Mouse (Mus musculus) spleen, adult 2 months (tissue): ENCODE measurements around the gene Meltf. TPM values are rescaled to one million over a fixed set of nuclear protein-coding genes. Genes with fewer than 3 reads are reported as not detected.

ENCODE experiments used
- DNase-seq, 2 experiments: peaks; one replicate each; pipeline versions ENCODE4 v3.0.0 to v3.0.0-alpha.2; 2012 to 2021; ENCODE audit warnings: low spot score in 2 of 2, low read depth in 1 of 2
- H3K27ac ChIP-seq: fragments of 200-500 bp; 2 replicates; pipeline ENCODE4 v1.5.1; 2012; ENCODE audit warnings: low read length, inconsistent platforms; ENCODE audit not compliant: insufficient read depth
- H3K27me3 ChIP-seq: fragments of 200-500 bp; 2 replicates; pipeline ENCODE4 v1.6.1; 2012; ENCODE audit warnings: mild to moderate bottlenecking, moderate library complexity, low read length, inconsistent platforms; ENCODE audit not compliant: control insufficient read depth, insufficient read depth
- H3K36me3 ChIP-seq: fragments of 200-500 bp; 2 replicates; pipeline ENCODE4 v1.6.1; 2012; ENCODE audit warnings: mild to moderate bottlenecking, low read length, inconsistent platforms; ENCODE audit not compliant: control insufficient read depth, insufficient read depth
- H3K4me1 ChIP-seq: fragments of 200-500 bp; 2 replicates; pipeline ENCODE4 v1.6.1; 2011; ENCODE audit warnings: inconsistent platforms; ENCODE audit not compliant: control insufficient read depth, insufficient read depth, insufficient read length
- H3K4me3 ChIP-seq: fragments of 200-500 bp; 2 replicates; pipeline ENCODE4 v1.5.1; 2011; ENCODE audit warnings: mild to moderate bottlenecking, inconsistent platforms; ENCODE audit not compliant: insufficient read depth, insufficient read length; ENCODE audit errors: extremely low read depth
- CTCF ChIP-seq: fragments of 200-500 bp; IDR thresholded peaks from 2 replicates; pipeline ENCODE4 v1.5.1; 2011; ENCODE audit warnings: mild to moderate bottlenecking, inconsistent platforms; ENCODE audit not compliant: insufficient read depth, insufficient read length, insufficient replicate concordance; ENCODE audit errors: extremely low read depth
- POLR2A ChIP-seq: fragments of 200-500 bp; IDR thresholded peaks from 2 replicates; pipeline ENCODE4 v1.6.1; 2011; ENCODE audit warnings: low read depth, low read length, inconsistent platforms
- WGBS: fragments of 180-500 bp; shearing (Covaris S2); methylation state at CpG from one replicate; pipeline ENCODE4 v1.1.7; 2018; 5-methylcytosine and 5-hydroxymethylcytosine counted together
- polyA plus RNA-seq: library from polyadenylated mRNA; depleted of rRNA; stranded (reverse); fragments of >200 nt; gene quantifications from 2 replicates; pipeline ENCODE4 v1.2.3, GENCODE M21; 2012

Gene Meltf
- polyA plus RNA-seq, 1 experiment = 0.07 TPM

DNA sequence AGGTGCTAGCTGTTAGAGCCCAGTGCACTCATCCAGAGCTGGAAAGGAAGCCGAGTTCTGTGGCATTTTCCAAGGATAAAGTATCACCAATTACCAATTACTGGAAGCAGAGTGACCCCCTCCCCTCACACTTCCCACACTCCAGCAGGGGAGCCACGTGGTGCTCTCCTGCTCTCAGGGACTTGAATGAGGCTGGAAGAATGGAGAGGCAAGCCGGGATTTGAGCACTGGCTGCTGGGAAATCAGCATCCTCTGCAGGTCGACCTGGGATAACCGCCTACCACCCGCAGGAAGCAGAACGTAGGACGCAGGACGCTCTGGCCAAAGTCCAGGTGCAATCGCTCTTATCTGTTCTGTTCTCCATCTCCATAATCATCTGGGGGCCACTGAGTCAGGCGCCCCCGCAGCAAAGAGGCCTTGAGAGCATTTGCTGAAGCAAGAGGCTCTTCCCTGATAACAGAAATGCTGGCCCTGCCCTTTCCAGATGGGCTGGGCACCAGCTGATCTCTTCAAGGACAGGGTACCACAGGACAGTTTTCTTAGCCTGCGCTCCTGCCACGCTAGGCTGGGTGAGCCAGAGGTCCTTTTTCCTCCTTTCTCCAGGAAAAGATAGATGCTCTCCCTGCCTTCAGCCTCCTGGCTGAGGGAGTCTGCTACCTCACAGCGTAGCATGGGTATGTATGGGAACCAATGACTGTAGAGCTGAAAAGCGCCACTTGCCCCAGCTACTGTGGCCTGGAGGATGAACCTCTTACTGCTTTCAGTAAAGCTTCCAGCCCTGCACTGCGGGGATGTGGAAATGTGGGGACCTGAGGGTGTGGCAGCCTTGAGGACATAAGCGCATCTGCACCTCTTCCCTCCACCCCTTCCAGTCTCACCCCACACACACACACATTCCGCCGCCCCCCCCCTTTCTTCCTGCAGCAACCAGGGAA, 27.5 kb downstream of the Meltf start:
- no peaks in the 10 kb centered on the region for H3K36me3 ChIP-seq
- WGBS = 61% methylated on average over 20 of the region's 20 CpGs
- TF ChIP-seq CTCF (no peak), POLR2A (no peak)
- H3K27me3 ChIP-seq = 0 out of 2 replicates have a peak, but pooled peaks cover 2% of the 10 kb centered on the region
- H3K4me3 ChIP-seq = no peak overlapping the region
- no peak for DNase-seq
- no peak overlapping the region for H3K27ac ChIP-seq
- no peaks in the 10 kb centered on the region for H3K4me1 ChIP-seq

DNA sequence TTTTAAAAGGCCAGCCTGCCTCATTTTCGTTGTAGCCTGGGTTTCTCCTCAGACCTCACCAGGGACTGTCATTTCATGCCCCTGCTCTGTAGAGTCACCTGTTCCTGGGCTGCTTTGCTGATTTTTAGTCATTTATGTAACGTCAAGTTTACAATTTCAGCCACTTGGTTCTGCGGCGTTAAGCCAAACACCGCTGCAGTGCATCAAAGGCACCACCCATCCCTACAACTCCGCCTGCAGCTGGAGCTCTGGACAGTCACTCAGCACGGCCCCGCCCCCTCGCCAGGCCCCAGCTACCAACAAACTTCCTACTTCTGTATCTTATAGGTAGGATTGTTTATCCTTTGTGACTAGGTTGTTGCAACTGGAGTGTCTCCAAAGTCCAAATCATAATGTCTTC, 28.3 kb downstream of the Meltf start:
- TF ChIP-seq CTCF = no peak
- no peak overlapping the region for H3K27ac ChIP-seq
- H3K36me3 ChIP-seq = no peaks in the 10 kb centered on the region
- H3K4me3 ChIP-seq = no peak overlapping the region
- 0 out of 2 replicates have a peak, but pooled peaks cover 2% of the 10 kb centered on the region for H3K27me3 ChIP-seq
- no peak for DNase-seq
- 15% methylated on average over 9 of the region's 9 CpGs for WGBS
- no peaks in the 10 kb centered on the region for H3K4me1 ChIP-seq

DNA sequence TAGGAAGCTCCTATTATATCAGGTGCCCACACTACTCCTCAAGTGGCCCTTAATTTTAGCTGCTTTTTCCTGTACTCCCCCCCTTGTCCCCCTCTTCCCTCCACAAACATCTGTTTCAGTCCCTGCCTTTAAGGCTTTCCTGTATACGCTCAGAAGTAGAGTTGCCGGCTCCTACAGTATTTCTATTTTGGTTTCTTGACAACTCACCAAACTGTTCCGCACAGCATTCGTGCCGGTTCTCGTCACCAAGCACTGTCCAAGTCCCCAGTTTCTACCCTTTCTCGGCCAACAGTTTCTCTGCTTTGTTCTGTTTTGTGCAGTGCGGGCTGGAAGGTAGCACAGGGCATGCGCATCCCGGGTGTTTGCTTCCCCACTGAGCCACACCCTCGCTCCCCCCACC, 30.3 kb downstream of the Meltf start:
- Histone ChIP-seq H3K36me3 (no peaks in the 10 kb centered on the region), H3K27me3 (0 out of 2 replicates have a peak, but pooled peaks cover 2% of the 10 kb centered on the region), H3K27ac (no peak overlapping the region), H3K4me3 (no peak overlapping the region), H3K4me1 (no peaks in the 10 kb centered on the region)
- TF ChIP-seq CTCF (no peak), POLR2A (no peak)
- WGBS = 20% methylated on average over 11 of the region's 11 CpGs
- no peak for DNase-seq

DNA sequence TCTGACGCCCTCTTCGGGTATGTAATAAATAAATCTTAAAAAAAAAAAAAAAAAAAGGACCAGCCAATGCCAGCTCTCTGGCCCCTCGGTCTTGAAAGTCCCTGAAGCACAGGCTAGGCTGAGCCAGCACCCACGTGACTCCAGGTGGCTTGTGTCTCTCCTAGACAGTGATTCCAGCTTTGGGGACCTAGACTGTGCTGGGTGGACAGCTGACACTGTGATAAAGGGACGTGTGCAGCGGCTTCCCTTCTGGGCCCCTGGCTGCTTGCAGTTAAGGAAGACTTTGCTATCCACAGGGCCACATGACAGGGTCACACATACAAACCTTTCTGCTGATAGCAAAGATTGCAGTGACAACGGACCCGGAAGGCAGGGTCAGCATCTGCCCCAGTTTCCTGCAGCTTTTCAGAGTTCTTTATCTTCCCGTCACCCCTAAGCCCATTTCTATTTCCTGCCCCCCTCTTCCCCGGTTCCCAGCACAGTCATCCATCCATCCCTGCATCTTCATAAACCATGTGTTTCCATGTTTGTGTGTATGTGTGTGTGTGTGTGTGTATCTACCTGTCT, 31.8 kb downstream of the Meltf start:
- no peak overlapping the region for H3K4me3 ChIP-seq
- DNase-seq = no peak
- H3K27me3 ChIP-seq = 0 out of 2 replicates have a peak, but pooled peaks cover 2% of the 10 kb centered on the region
- no peak overlapping the region for H3K27ac ChIP-seq
- H3K4me1 ChIP-seq = no peaks in the 10 kb centered on the region
- 50% methylated on average over 10 of the region's 10 CpGs for WGBS
- TF ChIP-seq POLR2A (no peak), CTCF (no peak)
- H3K36me3 ChIP-seq = no peaks in the 10 kb centered on the region

DNA sequence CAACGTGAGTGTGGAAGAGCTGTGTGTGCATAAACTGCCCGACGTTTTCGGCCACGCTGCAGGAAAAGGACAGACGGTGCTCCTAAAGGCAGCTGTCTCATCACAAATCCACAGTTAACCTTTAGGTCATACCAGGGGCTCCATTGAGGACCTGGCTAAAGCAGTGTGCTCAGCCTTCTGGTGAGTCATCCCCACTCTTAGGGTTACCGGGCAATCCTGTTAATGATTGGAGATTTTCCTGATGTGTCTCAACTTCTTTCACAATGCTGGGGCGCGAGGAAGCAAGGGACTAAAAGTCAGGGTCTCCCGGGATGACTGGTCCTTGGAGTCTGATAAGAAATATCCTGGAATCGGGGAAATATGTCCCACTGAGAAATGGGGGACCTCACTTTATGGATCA, 39.2 kb downstream of the Meltf start:
- no peak for TF ChIP-seq POLR2A
- TF ChIP-seq CTCF = no peak
- WGBS = 91% methylated on average over 11 of the region's 11 CpGs
- Histone ChIP-seq H3K27me3 (no peaks in the 10 kb centered on the region), H3K4me1 (no peaks in the 10 kb centered on the region), H3K36me3 (no peaks in the 10 kb centered on the region), H3K4me3 (no peak overlapping the region), H3K27ac (no peak overlapping the region)
- no peak for DNase-seq

DNA sequence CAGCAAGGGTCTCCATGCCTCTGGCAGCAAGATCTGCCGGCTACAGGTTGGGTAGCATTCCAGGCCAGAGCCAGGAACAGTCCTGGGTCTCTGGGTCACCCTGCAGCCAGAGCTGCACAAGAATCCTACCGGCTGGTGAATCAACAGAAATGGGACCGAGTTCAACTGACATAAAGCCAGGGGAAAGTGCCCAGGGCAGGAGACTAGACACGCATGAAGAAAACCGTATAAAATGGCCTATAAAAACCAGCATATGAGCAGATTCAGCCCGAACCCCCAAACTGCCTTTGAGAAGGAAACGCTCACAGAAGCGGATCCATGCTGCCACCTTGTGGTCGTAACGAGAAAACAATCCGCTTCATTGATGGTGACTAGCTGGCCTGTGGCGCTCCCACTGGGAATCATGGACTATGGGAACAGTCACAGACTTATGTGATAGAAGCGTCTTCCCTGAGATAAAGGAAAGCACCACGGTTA, 39.7 kb downstream of the Meltf start:
- 11% methylated on average over 14 of the region's 14 CpGs for WGBS
- Histone ChIP-seq H3K4me3 (no peak overlapping the region), H3K27ac (no peak overlapping the region), H3K36me3 (no peaks in the 10 kb centered on the region), H3K4me1 (no peaks in the 10 kb centered on the region), H3K27me3 (no peaks in the 10 kb centered on the region)
- DNase-seq = peak; percentile 15 to 52
- TF ChIP-seq CTCF (peak; percentile 69; the same call in 1 of the 2 replicates), POLR2A (no peak)
